Mouse (Mus musculus) lung, adult 2 months (tissue): ENCODE measurements at regions not wholly inside any gene's neighbourhood (a gene's known extent, or its start where the extent isn't known, plus 50 kb on each side); places are given as distances from the start of the nearest gene placed in this dataset.

Source experiments
- CTCF ChIP-seq: fragments of 200-500 bp; IDR thresholded peaks from 2 replicates; pipeline ENCODE4 v1.5.1; 2011; ENCODE audit warnings: mild to moderate bottlenecking, low read length, control low read depth; ENCODE audit not compliant: insufficient read depth
- POLR2A ChIP-seq: fragments of 200-500 bp; IDR thresholded peaks from 2 replicates; pipeline ENCODE4 v1.6.1; 2011; ENCODE audit warnings: low read depth, mild to moderate bottlenecking, control low read depth, low read length, borderline replicate concordance; ENCODE audit errors: extremely low read depth

DNA sequence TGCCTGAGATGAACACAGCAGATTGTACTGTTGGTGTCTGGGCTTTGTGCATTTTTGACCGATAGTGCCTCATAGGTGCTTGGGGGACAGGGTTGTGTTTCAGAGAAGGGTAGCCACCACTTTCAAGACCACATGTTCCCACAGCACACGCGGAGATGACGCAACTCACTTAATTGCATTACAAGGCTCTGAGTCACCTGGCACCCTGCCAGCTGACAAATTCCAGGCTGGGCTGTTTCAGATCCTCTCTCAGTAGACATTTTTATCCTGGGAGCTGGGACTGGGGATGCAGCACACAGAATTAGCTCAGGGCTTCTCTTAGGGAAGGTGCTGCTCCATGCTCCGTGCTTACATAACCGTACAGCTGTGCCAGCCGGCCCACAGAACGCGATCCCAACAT lies 83.1 kb upstream of the Nap1l1 start:
- no peak for TF ChIP-seq CTCF
- TF ChIP-seq POLR2A = no peak
